Mouse (Mus musculus): Measurements from ENCODE around the gene Top3a.
A peak's percentile ranks its signal among the peaks of the same experiment; 100 is the strongest.

DNA sequence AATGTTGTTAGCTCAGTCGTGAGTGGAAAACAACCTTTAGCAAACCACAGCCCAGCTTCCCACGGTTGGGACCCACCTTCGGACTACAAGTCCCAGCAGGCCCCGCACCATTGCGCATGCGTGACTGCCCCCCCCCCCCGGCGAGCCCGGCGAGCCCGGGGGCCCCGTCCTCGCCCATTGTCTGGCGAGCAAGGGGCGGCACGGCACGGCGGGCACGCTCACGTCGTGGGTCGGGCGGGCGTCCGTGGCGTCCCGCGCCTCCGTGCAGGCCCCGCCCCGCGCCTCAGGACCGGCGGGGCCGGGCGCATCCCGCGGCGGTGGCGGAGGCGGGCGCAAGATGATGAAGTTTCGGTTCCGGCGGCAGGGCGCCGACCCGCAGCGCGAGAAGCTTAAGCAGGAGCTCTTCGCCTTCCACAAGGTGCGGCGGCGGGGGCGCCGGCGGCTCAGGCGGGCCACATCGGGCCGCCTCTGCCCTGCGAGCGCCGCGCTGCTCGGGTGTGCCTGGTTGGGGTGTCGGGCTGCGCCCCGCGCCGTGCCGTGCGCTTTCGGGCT, 77.6 kb downstream of the Top3a start, which contains the start of gene Llgl1:
- TF ChIP-seq CTCF (IDR thresholded peaks at IDR 0.05; ENCODE audit: insufficient read depth, low read depth, low read length), result no peak
- TF ChIP-seq POLR2A (IDR thresholded peaks at IDR 0.05; ENCODE audit: insufficient read depth, low read depth, low read length), result peak; percentile 77
